Mouse (Mus musculus) left cerebral cortex, postnatal 14 days (tissue): ENCODE measurements around the gene Fam168b. TPM values are rescaled to one million over a fixed set of nuclear protein-coding genes. Genes with fewer than 3 reads are reported as not detected.
A peak's percentile ranks its signal among the peaks of the same experiment; 100 is the strongest.

ENCODE experiments used
- DNase-seq, 2 experiments: peaks; one replicate each; pipeline ENCODE4 v3.0.0; 2021 to 2022; ENCODE audit warnings: low spot score in 2 of 2, mixed read lengths in 1 of 2
- intact Hi-C: fragments of 180-260 bp; cut with DNase I; formaldehyde crosslinking; loops from one replicate; pipeline ENCODE4 v1.15.1; 2025
- total RNA-seq, 2 experiments: library from RNA; stranded (reverse); gene quantifications; 2 replicates each; pipeline ENCODE4 v1.2.3; 2021

The Fam168b gene
- total RNA-seq, 2 experiments from 2014 or later = 234 to 251 TPM

GRCm38 (mm10) chr1:34822746-34823145 is 20.1 kb downstream of the Fam168b start:
- intact Hi-C loops = no loop called here
- no peak for DNase-seq

DNA sequence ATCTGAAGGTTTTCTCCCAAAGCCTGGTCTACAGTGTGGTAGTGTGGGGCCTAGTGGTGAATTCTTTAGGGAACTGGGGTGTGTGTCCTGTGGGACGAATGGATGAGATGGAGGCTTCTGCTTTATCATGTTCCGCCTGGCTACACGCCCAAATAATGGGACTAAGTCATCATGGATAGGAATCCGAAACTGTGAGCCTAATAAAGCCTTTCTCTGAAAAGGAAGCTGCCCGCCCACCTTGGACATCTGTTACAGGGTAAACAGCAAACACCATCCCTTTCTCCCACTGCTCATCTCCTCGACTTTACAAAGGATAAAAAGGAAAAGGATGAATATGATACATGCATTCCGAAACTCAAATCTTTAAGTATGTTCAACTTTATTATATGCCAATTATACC is 20.9 kb downstream of the Fam168b start:
- no peak for DNase-seq
- intact Hi-C loops = no loop called here

DNA sequence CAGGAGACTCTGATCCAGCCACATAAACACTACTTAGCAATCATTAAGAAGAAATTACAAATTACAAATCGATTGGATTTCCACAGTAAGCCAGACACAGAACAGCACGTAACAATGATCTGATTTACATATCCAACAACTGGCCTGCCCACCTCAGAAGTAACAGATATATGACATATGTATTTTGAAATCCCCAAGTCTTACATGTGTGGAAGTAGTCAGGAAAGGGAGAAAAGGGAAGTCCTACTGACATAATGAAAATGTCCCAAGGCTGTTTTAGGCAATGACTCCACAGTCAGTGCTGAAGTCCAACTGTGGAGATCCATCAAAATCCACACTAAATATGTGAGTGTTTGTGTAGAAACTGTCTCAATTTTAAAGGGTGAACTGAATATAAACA is 21.5 kb downstream of the Fam168b start:
- no peak for DNase-seq
- intact Hi-C loops = no loop called here

- intact Hi-C loops = no loop called here
- DNase-seq = no peak
Observed at GRCm38 (mm10) chr1:34819225-34819910, 23.5 kb downstream of the Fam168b start.

DNA sequence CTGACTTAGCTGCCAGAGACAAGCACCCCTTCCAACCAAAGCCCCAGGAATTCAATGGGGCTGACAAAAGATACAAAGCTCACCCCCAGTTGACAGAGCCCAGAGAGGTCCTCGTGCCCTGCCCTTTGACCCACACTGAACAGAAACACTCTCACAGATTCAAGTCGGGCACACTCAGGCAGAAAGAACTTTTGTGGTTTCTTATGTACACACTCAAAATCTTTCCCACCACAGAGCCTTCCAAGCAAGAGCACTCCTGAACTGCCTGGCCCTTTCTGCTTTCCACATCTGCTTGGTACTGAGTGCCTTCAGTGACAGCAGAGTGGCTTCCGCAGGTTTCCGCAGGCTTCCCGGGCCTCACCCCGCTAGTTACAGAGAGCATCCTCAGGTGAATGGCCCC is 27.0 kb downstream of the Fam168b start:
- DNase-seq = no peak
- intact Hi-C loops = no loop called here

DNA sequence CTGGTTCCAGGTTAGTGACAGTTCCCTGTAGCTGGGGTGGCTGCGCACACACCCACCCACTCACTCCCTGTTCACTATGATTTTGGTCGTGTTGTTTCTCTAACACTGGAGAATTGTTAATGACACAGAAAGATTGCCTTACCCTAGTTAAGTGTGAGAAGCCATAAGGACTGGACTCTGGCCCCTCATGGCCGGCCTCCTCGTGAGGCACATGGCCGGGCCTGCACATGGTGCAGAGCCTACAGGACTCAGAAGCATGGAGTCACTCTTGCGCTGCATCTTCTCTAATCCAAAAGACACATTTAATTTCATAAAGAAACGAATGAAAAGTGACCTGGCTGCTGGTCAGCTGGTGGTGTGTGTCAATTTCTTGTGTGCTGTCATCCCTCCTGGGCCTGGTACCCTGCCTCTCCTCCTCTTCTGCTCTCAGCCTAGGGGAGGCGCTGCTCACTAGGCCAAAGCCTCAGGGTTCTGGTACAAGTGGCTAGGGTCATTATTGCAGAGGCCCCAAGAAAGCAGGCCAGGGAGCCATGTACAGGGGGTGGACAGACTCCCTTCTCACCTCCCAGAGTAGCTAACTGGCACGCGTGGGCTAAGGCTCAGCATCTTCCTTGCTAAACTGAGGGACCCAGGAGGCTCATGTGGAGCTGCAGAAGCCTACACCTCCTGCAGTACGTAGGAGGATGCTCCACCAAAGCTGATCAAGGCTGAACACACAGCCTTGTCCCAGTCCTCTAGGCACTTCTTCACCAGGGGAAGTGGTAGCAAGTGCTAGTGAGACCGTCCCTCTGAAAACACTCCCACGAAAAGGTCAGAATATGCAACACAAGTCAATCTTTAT is 30.2 kb downstream of the Fam168b start:
- intact Hi-C loops = no loop called here
- DNase-seq = no peak

DNA sequence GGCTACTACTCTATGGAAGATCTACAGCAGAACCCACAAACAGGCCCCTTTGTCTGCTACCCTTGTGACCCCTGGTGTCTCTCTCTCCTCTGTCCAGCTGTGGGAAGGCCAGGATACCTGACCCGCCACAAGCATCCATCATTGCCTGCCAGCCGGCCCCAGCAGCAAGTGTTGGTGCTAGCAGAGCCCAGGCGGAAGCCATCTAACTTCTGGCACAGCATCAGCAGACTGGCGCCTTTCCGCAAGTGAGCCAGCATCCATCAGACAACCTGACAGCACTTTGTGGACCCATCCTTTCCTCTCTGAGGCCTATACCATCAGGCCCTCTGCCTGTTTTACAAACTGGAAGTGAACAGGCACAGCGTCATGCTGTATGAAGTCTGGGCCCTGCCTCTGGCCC is 31.3 kb downstream of the Fam168b start:
- intact Hi-C loops = no loop called here

GRCm38 (mm10) chr1:34811035-34811434 is 31.8 kb downstream of the Fam168b start:
- DNase-seq = no peak
- intact Hi-C loops = no loop called here

More for the DNA sequence above, 31.3 kb downstream of the Fam168b start:
- DNase-seq = no peak

GRCm38 (mm10) chr1:34810293-34810692 is 32.6 kb downstream of the Fam168b start:
- intact Hi-C loops = no loop called here
- no peak for DNase-seq

DNA sequence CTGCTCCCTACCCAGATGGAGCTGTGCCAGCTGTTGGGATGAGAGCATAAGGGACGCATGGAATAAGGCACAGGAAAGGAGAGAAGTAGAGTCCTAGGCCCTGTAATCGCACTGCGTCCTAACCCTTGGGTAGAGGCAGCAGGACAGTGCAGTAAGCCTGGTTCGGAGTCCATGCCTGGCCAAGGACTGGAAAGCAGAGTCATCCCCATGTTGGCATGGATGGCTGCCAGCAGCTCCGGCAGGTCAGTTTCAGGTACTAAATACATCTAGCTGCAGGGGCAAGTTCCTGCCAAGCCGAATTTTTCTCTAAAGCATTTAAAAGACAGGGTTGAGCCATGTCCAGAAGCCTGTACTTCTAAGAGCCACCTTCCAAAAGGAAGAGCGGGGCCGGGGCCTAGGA is 34.4 kb downstream of the Fam168b start:
- intact Hi-C loops = no loop called here
- no peak for DNase-seq

- intact Hi-C loops = no loop called here
- DNase-seq = no peak
Observed at GRCm38 (mm10) chr1:34805931-34806520, 36.8 kb downstream of the Fam168b start.

DNA sequence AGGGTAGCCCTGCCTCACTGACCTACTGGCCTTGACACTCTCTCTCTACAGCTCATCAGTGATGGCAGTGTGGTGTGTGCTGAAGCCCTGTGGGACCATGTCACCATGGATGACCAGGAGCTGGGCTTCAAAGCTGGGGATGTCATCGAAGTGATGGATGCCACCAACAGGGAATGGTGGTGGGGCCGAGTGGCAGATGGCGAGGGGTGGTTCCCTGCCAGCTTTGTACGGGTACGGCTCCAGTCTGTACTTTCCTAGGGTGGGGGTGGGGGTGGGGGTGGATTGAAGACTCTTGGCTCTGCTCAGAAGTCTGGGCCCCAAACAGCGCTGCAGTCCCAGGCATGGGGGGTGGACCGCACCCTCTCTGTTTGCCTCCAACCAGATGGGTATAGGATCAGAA is 38.0 kb downstream of the Fam168b start:
- DNase-seq = no peak
- intact Hi-C loops = loop anchor here (5.0 kb wide), 1 partner anchor 53 kb away; no protein-coding TSS in a partner anchor

DNA sequence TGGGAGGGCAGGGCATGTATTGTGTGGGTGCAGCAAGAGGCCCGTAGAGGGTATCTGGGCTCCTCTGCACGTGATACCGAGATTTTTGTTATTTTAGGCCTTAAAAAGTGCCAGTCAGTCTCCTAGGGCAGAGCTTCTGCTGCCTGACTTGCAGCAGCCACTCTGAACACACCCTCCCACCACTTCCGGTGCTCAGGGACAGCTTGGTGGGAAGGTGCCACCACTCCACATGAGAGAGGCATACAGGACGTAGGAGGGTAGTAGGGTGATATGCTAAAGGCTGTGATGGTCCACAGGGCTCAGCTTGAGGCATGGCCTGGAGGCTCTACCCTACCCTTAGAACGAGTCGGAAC is 40.6 kb downstream of the Fam168b start:
- intact Hi-C loops = loop anchor here (5.0 kb wide), 1 partner anchor 50 kb away; no protein-coding TSS in a partner anchor

DNA sequence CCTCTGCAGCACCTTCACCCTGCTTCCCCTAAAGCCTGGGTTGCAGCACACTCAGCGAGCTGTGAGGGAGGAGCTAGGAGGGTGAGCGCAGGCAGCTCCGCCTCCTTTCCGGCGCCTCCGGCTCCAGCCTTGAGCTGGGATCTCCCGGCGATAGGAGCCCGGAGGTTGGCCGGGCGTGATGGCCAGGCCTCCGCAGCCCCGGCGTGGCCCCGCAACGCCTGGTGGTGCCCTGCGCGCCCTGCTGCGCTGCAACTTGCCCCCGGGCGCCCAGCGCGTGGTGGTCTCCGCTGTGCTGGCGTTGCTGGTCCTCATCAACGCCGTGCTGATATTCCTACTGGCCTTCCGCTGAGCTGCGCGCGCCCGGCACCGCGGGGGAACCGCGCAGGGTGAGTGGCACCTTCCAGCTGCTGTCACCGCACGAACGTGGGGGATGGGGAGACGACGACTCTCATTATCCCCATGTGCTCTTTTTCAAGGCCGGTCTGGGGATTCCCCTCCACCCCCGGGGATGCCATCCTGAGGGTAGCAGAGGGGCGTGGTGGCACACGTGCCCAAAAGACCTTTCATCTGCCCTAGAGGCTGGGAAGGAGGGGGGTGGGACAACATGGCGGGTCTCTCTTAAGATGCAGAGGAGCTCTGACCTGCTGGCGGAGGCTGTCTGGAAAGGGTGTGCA is 41.1 kb downstream of the Fam168b start:
- intact Hi-C loops = loop anchor here (5.0 kb wide), 1 partner anchor 49 kb away; no protein-coding TSS in a partner anchor
- DNase-seq = peak; percentile 68 to 75

More for the DNA sequence above, 40.6 kb downstream of the Fam168b start:
- peak; percentile 64 to 81 for DNase-seq

DNA sequence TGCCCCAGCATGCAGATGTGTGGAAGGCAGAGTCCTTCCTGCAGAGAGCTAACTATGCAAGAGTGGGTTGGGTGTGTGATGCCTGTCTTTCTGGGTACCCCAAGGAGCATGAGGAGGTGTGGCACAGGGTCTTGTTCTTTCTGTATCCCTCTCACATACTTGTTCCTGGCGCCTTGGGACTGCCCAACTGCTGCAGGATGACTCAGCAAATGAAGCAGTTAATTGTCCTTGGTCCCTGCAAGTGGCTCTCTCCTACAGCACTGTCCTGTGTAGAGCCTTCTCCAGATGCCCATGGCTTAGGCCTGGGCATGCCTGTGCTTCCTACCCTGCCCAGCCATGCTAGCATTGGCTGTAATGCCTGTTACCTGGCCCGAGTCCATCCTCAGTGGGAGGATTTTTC is 43.7 kb downstream of the Fam168b start:
- no peak for DNase-seq
- intact Hi-C loops = no loop called here

DNA sequence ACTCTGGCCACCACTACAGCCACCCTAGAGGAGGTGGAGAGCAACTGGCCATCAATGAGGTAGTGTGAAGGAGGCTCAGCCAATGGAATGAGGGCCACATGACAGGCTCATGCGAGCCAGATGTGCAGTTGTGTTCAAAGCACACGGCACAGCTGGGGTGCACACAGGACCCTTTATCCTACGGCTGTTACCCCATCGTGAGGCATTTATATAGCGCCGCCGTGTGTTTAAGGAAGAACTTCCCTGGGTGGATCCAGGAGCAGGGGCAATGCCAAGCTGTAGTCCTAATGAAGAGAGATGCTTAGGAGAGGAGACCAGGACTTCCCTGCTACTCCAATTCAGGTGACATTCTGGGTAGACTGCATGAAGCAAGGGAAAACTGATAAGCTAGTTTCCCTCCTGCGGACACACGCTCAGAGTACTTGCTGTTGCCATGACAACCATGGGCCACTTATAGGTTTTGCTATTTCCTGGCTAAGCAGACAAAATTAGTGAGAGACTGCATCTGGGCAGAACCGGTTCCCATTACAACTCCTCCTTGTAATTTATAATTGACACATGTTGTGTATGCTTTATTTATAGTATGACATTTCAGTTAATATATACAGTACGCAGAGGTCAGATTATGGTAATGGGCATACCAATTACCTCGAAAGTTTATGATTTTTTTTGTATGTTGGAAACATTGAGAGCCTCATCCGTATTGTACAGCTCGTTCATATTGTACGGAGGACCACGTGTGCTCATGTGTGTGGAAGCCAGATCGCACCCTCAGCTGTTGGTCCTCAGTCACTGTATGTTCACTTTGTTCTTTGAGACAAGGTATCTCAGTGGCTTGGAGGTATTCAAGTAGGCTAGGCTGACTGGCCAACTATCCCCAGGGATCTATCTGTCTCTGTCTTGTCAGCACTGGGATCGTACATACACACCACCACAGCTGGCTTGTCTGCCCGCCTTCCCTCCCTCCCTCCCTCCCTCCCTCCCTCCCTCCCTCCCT is 49.3 kb downstream of the Fam168b start:
- peak; percentile 76 to 87 for DNase-seq
- intact Hi-C loops = no loop called here

DNA sequence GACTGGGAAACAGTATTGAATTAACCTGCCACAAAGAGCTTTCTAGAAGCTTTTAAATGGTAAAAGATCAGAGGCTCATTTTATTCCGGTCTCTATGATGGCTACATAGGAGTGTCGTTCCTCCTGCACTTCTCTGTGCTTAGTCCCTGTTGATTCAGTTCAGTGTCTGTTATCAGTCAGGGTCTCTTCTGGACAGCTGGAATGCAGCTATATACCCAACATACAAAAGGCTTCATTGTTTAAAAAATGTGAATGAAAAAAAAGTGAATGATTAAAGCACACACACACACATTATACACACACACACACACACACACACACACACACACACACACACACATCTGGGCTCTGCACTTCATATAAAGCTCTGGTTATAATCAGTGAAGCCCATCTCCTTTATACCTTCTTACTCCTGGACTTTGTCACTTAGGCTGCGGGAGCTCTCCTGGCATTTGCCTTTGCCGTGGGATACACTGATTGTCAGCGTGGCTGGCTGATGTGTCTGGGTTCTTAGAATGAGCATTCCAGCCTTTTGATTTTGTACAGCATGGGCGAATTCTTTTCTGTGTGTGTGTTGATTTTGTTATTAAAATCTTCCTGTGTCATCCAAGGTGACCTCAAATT is 59.2 kb downstream of the Fam168b start:
- intact Hi-C loops = no loop called here
- DNase-seq = no peak

DNA sequence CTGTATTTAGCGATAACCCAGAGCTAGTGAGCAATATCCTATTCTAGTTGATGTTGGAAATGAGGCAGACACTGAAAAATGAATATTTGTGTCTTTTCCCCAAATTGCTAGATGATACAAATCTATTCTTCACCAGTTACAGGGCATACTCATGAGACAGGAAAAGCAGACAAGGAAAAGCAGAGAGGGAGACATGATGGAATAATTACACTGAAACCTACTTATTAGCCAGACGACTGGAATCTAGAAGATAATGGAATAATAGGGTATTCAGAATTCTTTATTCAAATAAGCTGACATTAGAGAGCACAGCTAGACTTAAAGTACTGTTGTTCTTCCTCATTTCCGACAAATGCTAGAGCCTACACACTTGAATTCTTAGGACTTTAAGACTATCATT is 67.0 kb downstream of the Fam168b start:
- intact Hi-C loops = no loop called here
- no peak for DNase-seq
